Mouse (Mus musculus): ENCODE data around the gene Kdelr2.
"Not testable (repeated sequence)": the region's sequence is repeated elsewhere in the genome, so short reads cannot be mapped to it uniquely, and the experiment has no call there.

Kdelr2 gene

GRCm38 (mm10) chr5:143403221-143404147 lies at the start of gene Kdelr2:
Kdelr2 (plus strand) TSS chr5:143403838.
- DNase-seq (ENCODE audit: low spot score in 2 of 2) = peak; percentile 93 to 94

GRCm38 (mm10) chr5:143356017-143356416 lies 47.6 kb upstream of the Kdelr2 start:
- DNase-seq (ENCODE audit: low spot score in 2 of 2) = no peak

GRCm38 (mm10) chr5:143356686-143357388 lies 46.8 kb upstream of the Kdelr2 start, which contains the start of gene Grid2ip:
Grid2ip (plus strand) TSS chr5:143357338.
- no peak for DNase-seq (ENCODE audit: low spot score in 2 of 2)

- DNase-seq (ENCODE audit: low spot score in 2 of 2) = no peak
These were observed 46.1 kb upstream of the Kdelr2 start for GRCm38 (mm10) chr5:143357564-143357963.

GRCm38 (mm10) chr5:143359263-143359662 lies 44.4 kb upstream of the Kdelr2 start:
- no peak for DNase-seq (ENCODE audit: low spot score in 2 of 2)

GRCm38 (mm10) chr5:143360000-143360399 lies 43.6 kb upstream of the Kdelr2 start:
- DNase-seq (ENCODE audit: low spot score in 2 of 2) = no peak

- no peak for DNase-seq (ENCODE audit: low spot score in 2 of 2)
These were observed 42.2 kb upstream of the Kdelr2 start for GRCm38 (mm10) chr5:143361428-143361827.

GRCm38 (mm10) chr5:143363678-143364615 lies 39.7 kb upstream of the Kdelr2 start:
- DNase-seq (ENCODE audit: low spot score in 2 of 2) = peak; percentile 61 to 71

- no peak for DNase-seq (ENCODE audit: low spot score in 2 of 2)
These were observed 35.7 kb upstream of the Kdelr2 start for GRCm38 (mm10) chr5:143367931-143368330.

GRCm38 (mm10) chr5:143369611-143370255 lies 33.9 kb upstream of the Kdelr2 start:
- DNase-seq (ENCODE audit: low spot score in 2 of 2) = no peak

GRCm38 (mm10) chr5:143370416-143371145 lies 33.1 kb upstream of the Kdelr2 start:
- DNase-seq (ENCODE audit: low spot score in 2 of 2) = peak; percentile 54 to 57

- no peak for DNase-seq (ENCODE audit: low spot score in 2 of 2)
These were observed 32.5 kb upstream of the Kdelr2 start for GRCm38 (mm10) chr5:143371146-143371510.

GRCm38 (mm10) chr5:143372818-143373217 lies 30.8 kb upstream of the Kdelr2 start:
- DNase-seq (ENCODE audit: low spot score in 2 of 2) = no peak

- DNase-seq (ENCODE audit: low spot score in 2 of 2) = peak; percentile 51 to 74
These were observed 28.4 kb upstream of the Kdelr2 start for GRCm38 (mm10) chr5:143375242-143375641.

GRCm38 (mm10) chr5:143376156-143376555 lies 27.5 kb upstream of the Kdelr2 start:
- no peak for DNase-seq (ENCODE audit: low spot score in 2 of 2)

- DNase-seq (ENCODE audit: low spot score in 2 of 2) = no peak
These were observed 16.6 kb upstream of the Kdelr2 start for GRCm38 (mm10) chr5:143386797-143387621.

GRCm38 (mm10) chr5:143394184-143394583 lies 9.5 kb upstream of the Kdelr2 start:
- no peak for DNase-seq (ENCODE audit: low spot score in 2 of 2)

- not testable (repeated sequence) for DNase-seq (ENCODE audit: low spot score in 2 of 2)
These were observed 8.7 kb upstream of the Kdelr2 start for GRCm38 (mm10) chr5:143394966-143395365.

- no peak for DNase-seq (ENCODE audit: low spot score in 2 of 2)
These were observed 8.0 kb upstream of the Kdelr2 start for GRCm38 (mm10) chr5:143395649-143396048.

Data from right cerebral cortex, postnatal 10 days (tissue).